44 mouse cellular contexts compared by ENCODE assay signal in genomic region chr6:29482691-29483090, GRCm38 (mm10). TPM values are rescaled to one million over a fixed set of nuclear protein-coding genes. Genes with fewer than 3 reads are reported as not detected.
"Had no signal": no experiment of that assay in that cellular context is flagged by ENCODE, and none has a peak within 500 bp of the region (broad histone marks: within the 10 kb centered on the region; RNA-seq: fewer than 3 reads in every experiment).

No protein-coding gene starts in this region.

- H3K9ac ChIP-seq: heart, embryonic 12.5 days; heart, embryonic 13.5 days; heart, embryonic 15.5 days; hindbrain, embryonic 12.5 days; hindbrain, embryonic 13.5 days; hindbrain, embryonic 14.5 days; hindbrain, embryonic 15.5 days; intestine, embryonic 15.5 days; kidney, embryonic 15.5 days had no signal

- H3K4me3 ChIP-seq: heart, embryonic 12.5 days; heart, embryonic 13.5 days; heart, embryonic 15.5 days; hindbrain, embryonic 10.5 days; hindbrain, embryonic 12.5 days; hindbrain, embryonic 13.5 days; hindbrain, embryonic 15.5 days; intestine, embryonic 15.5 days; kidney, embryonic 15.5 days; layer of hippocampus, adult 2 months; left cerebral cortex, adult 2 months had no signal

- H3K4me2 ChIP-seq: heart, embryonic 11.5 days; heart, embryonic 12.5 days; heart, embryonic 13.5 days; heart, embryonic 15.5 days; hindbrain, embryonic 12.5 days; hindbrain, embryonic 13.5 days; hindbrain, embryonic 14.5 days; hindbrain, embryonic 15.5 days; intestine, embryonic 15.5 days; kidney, embryonic 15.5 days had no signal

- ATAC-seq: hindbrain, embryonic 16.5 days; hindbrain, postnatal 0 days; inflammation-experienced regulatory T-cells, adult 6 months; intestine, embryonic 15.5 days; intestine, embryonic 16.5 days; intestine, postnatal 0 days had no signal

- DNase-seq: heart, postnatal 10 days; heart, postnatal 14 days; heart, postnatal 36 days; heart, postnatal 4 days; kidney, adult 11 months; kidney, adult 18-20 months; kidney, adult 2 months; kidney, adult 8-10 months; kidney, adult 9 months; kidney, postnatal 10 days; kidney, postnatal 14 days; kidney, postnatal 25 days; kidney, postnatal 36 days; kidney, postnatal 4 days; layer of hippocampus, adult 9-11 months; layer of hippocampus, postnatal 36 days had no signal

- H3K27me3 ChIP-seq: intestine, embryonic 15.5 days; kidney, embryonic 15.5 days had no signal

- H3K27ac ChIP-seq: heart, embryonic 13.5 days; heart, embryonic 15.5 days; hindbrain, embryonic 10.5 days; hindbrain, embryonic 12.5 days; hindbrain, embryonic 13.5 days; hindbrain, embryonic 14.5 days; hindbrain, embryonic 15.5 days; hindbrain, postnatal 0 days; intestine, embryonic 15.5 days; kidney, embryonic 15.5 days; kidney, postnatal 0 days; layer of hippocampus, adult 2 months; left cerebral cortex, adult 2 months had no signal

- H3K9me3 ChIP-seq: heart, embryonic 12.5 days; heart, embryonic 13.5 days; heart, embryonic 15.5 days; hindbrain, embryonic 10.5 days; hindbrain, embryonic 12.5 days; hindbrain, embryonic 13.5 days; hindbrain, embryonic 15.5 days; intestine, embryonic 15.5 days; kidney, embryonic 15.5 days had no signal

- H3K36me3 ChIP-seq: heart, embryonic 13.5 days; heart, embryonic 15.5 days; hindbrain, embryonic 10.5 days; hindbrain, embryonic 12.5 days; hindbrain, embryonic 13.5 days; hindbrain, embryonic 15.5 days; intestine, embryonic 15.5 days had no signal

RNA-seq across cellular contexts. Expression of gene Atp6v1fnb, which starts 11.5 kb away (rescaled TPM):
- total RNA-seq: heart, postnatal 10 days; heart, postnatal 14 days; heart, postnatal 25 days; heart, postnatal 36 days; heart, postnatal 4 days; hindbrain, postnatal 0 days; layer of hippocampus, postnatal 10 days had no signal
- polyA plus RNA-seq: heart, embryonic 11.5 days; heart, embryonic 12.5 days; heart, embryonic 13.5 days; heart, embryonic 14.5 days; heart, embryonic 15.5 days; heart, embryonic 16.5 days; heart, postnatal 0 days; hindbrain, embryonic 10.5 days; hindbrain, embryonic 11.5 days; hindbrain, embryonic 12.5 days; hindbrain, embryonic 14.5 days; hindbrain, embryonic 16.5 days; hindbrain, postnatal 0 days; inflammation-experienced regulatory T-cells, adult 6 months; intestine, embryonic 16.5 days; intestine, postnatal 0 days; kidney, embryonic 14.5 days; kidney, embryonic 15.5 days; kidney, postnatal 0 days; large intestine, adult 2 months had no signal

RNA-seq across cellular contexts. Expression of gene Kcp, which starts 25.1 kb away (rescaled TPM):
- total RNA-seq: hematopoietic stem cell, adult 5-6 weeks had no signal

RNA-seq across cellular contexts. Expression of gene Flnc, which starts 49.6 kb away (rescaled TPM):
- total RNA-seq: hematopoietic stem cell, adult 5-6 weeks had no signal
- polyA plus RNA-seq: inflammation-experienced regulatory T-cells, adult 6 months had no signal
